Mouse (Mus musculus) thymus, adult 2 months (tissue): ENCODE data around the gene Sfxn3.

Experiments used
- CTCF ChIP-seq: fragments of 200-500 bp; IDR thresholded peaks from 2 replicates; pipeline ENCODE4 v1.5.1; 2012; ENCODE audit warnings: mild to moderate bottlenecking, control low read depth, low read length, moderate library complexity, borderline replicate concordance; ENCODE audit not compliant: control insufficient read depth, poor library complexity, insufficient read depth; ENCODE audit errors: extremely low read depth
- POLR2A ChIP-seq: fragments of 200-500 bp; IDR thresholded peaks from 2 replicates; pipeline ENCODE4 v1.6.1; 2012; ENCODE audit warnings: mild to moderate bottlenecking, low read length, control low read depth, moderate library complexity; ENCODE audit not compliant: control insufficient read depth, poor library complexity, insufficient read depth; ENCODE audit errors: extremely low read depth

GRCm38 (mm10) chr19:45007021-45007420 is 40.3 kb upstream of the Sfxn3 start:
- TF ChIP-seq CTCF = no peak
- no peak for TF ChIP-seq POLR2A
